Mouse (Mus musculus): ENCODE results near the gene Gm10563. TPM values are rescaled to one million over a fixed set of nuclear protein-coding genes. Genes with fewer than 3 reads are reported as not detected.
"Not testable (repeated sequence)": the region's sequence is repeated elsewhere in the genome, so short reads cannot be mapped to it uniquely, and the experiment has no call there.

Gene Gm10563
- polyA plus RNA-seq, 1 experiment from 2014 or later = not detected

DNA sequence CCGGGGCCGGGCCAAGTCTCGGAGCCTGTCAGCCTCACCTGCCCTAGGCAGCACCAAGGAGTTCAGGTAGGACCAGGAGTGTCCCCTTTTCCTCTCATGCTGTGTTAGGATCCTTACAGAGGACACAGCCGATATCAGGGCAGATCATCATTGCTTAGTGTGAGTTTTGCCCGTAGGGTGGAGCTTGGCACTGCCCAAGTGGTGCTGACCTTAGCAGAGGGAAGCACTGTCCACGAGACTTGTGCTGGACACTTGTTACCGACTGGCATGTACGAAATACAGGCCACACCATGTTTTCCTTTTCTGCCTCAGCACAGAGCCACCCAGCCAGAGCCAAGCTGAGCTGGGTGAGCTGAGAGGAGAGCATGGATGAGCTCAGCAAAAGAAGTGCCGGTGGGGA is 68.1 kb downstream of the Gm10563 start:
- Histone ChIP-seq H3K27me3 (replicated peaks; ENCODE audit: control insufficient read depth, insufficient read depth, low read length) (no peaks in the 10 kb centered on the region), H3K9ac (ENCODE audit: low read length) (no peak overlapping the region)

DNA sequence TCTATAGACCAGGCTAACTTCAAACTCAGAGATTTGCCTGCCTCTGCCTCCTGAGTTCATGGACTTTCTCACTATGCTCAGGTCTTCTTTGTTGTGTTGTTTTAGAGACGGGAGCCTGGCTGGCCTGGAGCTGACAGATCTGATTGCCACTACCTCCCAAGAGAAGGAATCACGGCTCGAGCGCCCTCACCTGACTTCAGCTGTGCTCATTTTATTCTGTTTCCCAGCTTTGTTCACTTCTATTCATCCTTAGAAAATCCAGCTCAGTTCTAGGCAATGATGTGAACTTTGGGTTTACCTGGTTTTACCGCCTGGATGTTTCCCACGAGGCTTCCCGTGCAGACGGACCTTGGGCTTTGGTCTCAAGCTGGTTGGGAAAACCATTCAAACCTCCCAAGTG is 69.7 kb downstream of the Gm10563 start:
- ATAC-seq = no peak
- H3K27me3 ChIP-seq (replicated peaks; ENCODE audit: control insufficient read depth, insufficient read depth, low read length) = no peaks in the 10 kb centered on the region
- H3K4me2 ChIP-seq (ENCODE audit: low read length) = no peak overlapping the region
- no peak overlapping the region for H3K27ac ChIP-seq (ENCODE audit: low read depth, low read length)
- no peaks in the 10 kb centered on the region for H3K4me1 ChIP-seq (ENCODE audit: control insufficient read depth, insufficient read depth, low read length)
- H3K9me3 ChIP-seq (replicated peaks; ENCODE audit: control insufficient read depth, low read length) = no peaks in the 10 kb centered on the region
- DNase-seq (ENCODE audit: low spot score) = no peak
- peaks cover 37% of the 10 kb centered on the region for H3K36me3 ChIP-seq (ENCODE audit: control insufficient read depth, insufficient read depth, low read length)
- H3K4me3 ChIP-seq (ENCODE audit: low read depth, low read length) = no peak overlapping the region
- H3K9ac ChIP-seq (ENCODE audit: low read length) = no peak overlapping the region
- 84% methylated on average over 8 of the region's 8 CpGs for WGBS

More for the DNA sequence above, 68.1 kb downstream of the Gm10563 start:
- H3K4me1 ChIP-seq (ENCODE audit: control insufficient read depth, insufficient read depth, low read length) = no peaks in the 10 kb centered on the region
- DNase-seq (ENCODE audit: low spot score) (no peak), ATAC-seq (no peak)
- WGBS = 94% methylated on average over 9 of the region's 9 CpGs
- no peak overlapping the region for H3K4me2 ChIP-seq (ENCODE audit: low read length)
- no peak overlapping the region for H3K27ac ChIP-seq (ENCODE audit: low read depth, low read length)
- H3K36me3 ChIP-seq (ENCODE audit: control insufficient read depth, insufficient read depth, low read length) = peaks cover 42% of the 10 kb centered on the region
- no peak overlapping the region for H3K4me3 ChIP-seq (ENCODE audit: low read depth, low read length)
- no peaks in the 10 kb centered on the region for H3K9me3 ChIP-seq (replicated peaks; ENCODE audit: control insufficient read depth, low read length)

DNA sequence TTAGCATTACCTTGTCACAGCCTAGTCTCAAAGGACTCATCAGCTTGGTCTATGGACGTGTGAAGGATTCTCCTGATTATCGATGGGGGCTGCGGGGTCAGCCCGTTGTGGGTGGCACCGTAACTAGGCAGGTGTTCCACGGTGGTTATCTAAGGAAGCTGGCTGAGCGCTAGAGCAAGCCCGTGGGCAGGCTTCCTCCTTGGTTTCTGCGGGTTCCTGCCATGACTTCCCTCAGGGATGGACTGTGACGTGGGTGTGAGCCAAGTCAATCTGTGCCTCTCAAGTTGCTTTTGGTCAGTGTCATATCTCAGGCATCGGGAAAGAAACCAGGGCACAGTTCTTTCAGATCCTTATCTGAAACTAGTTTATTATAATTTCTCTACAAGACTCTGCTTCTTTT is 70.3 kb downstream of the Gm10563 start:
- no peaks in the 10 kb centered on the region for H3K9me3 ChIP-seq (replicated peaks; ENCODE audit: control insufficient read depth, low read length)
- no peak overlapping the region for H3K4me2 ChIP-seq (ENCODE audit: low read length)
- ATAC-seq = no peak

DNA sequence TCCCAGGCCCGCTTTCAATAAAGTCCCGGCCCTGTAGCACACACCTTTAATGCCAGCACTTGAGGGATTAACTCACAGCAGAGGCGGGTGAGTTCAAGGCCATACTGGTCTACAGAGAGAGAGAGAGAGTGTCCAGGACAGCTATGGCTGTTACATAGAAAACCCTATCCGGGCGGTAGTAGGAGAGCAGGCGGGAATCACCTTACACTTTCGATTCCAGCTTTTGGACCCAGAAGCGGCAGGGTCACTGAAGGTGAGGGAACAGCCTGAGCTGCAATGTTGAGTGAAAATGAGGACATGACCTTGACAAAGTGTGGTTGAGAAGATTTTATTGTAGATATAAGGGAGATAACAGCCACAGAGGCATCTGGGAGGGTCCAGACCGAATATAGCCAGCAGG is 71.3 kb downstream of the Gm10563 start:
- Histone ChIP-seq H3K36me3 (ENCODE audit: control insufficient read depth, insufficient read depth, low read length) (peaks cover 34% of the 10 kb centered on the region), H3K9ac (ENCODE audit: low read length) (no peak overlapping the region), H3K27me3 (replicated peaks; ENCODE audit: control insufficient read depth, insufficient read depth, low read length) (no peaks in the 10 kb centered on the region), H3K4me1 (ENCODE audit: control insufficient read depth, insufficient read depth, low read length) (no peaks in the 10 kb centered on the region), H3K4me2 (ENCODE audit: low read length) (no peak overlapping the region), H3K9me3 (replicated peaks; ENCODE audit: control insufficient read depth, low read length) (no peaks in the 10 kb centered on the region), H3K4me3 (ENCODE audit: low read depth, low read length) (no peak overlapping the region), H3K27ac (ENCODE audit: low read depth, low read length) (no peak overlapping the region)
- ATAC-seq = no peak
- WGBS = 98% methylated on average over 9 of the region's 9 CpGs
- no peak for DNase-seq (ENCODE audit: low spot score)

More for the DNA sequence above, 70.3 kb downstream of the Gm10563 start:
- H3K27ac ChIP-seq (ENCODE audit: low read depth, low read length) = no peak overlapping the region
- H3K36me3 ChIP-seq (ENCODE audit: control insufficient read depth, insufficient read depth, low read length) = peaks cover 39% of the 10 kb centered on the region
- H3K9ac ChIP-seq (ENCODE audit: low read length) = no peak overlapping the region
- H3K4me3 ChIP-seq (ENCODE audit: low read depth, low read length) = no peak overlapping the region
- DNase-seq (ENCODE audit: low spot score) = no peak
- no peaks in the 10 kb centered on the region for H3K4me1 ChIP-seq (ENCODE audit: control insufficient read depth, insufficient read depth, low read length)
- H3K27me3 ChIP-seq (replicated peaks; ENCODE audit: control insufficient read depth, insufficient read depth, low read length) = no peaks in the 10 kb centered on the region
- 93% methylated on average over 11 of the region's 11 CpGs for WGBS

DNA sequence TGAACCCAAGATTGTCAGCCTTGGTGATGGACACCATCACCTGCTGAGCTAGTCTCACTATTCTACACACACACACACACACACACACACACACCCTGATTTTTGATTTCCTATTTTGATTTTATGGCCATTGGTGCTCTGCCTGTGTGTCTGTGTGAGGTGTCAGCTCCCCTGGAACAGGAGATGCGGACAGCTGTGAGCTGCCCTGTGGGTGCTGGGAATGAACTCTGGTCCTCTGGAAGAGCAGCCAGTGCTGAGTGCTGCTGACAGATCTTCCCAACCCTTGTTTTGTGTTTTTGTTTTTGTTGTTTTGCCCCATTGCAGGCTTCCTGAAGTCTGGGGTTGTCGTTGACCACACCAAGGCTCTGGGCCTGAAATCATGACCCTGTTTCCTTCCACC is 72.1 kb downstream of the Gm10563 start:
- 85% methylated on average over 2 of the region's 2 CpGs for WGBS
- no peak overlapping the region for H3K4me2 ChIP-seq (ENCODE audit: low read length)
- no peaks in the 10 kb centered on the region for H3K9me3 ChIP-seq (replicated peaks; ENCODE audit: control insufficient read depth, low read length)
- H3K27me3 ChIP-seq (replicated peaks; ENCODE audit: control insufficient read depth, insufficient read depth, low read length) = no peaks in the 10 kb centered on the region
- ATAC-seq (no peak), DNase-seq (ENCODE audit: low spot score) (no peak)
- H3K36me3 ChIP-seq (ENCODE audit: control insufficient read depth, insufficient read depth, low read length) = peaks cover 27% of the 10 kb centered on the region
- H3K27ac ChIP-seq (ENCODE audit: low read depth, low read length) = no peak overlapping the region
- H3K9ac ChIP-seq (ENCODE audit: low read length) = no peak overlapping the region
- no peaks in the 10 kb centered on the region for H3K4me1 ChIP-seq (ENCODE audit: control insufficient read depth, insufficient read depth, low read length)
- no peak overlapping the region for H3K4me3 ChIP-seq (ENCODE audit: low read depth, low read length)

GRCm38 (mm10) chr4:155571442-155571841 is 73.8 kb downstream of the Gm10563 start:
- H3K27ac ChIP-seq (ENCODE audit: low read depth, low read length) = no peak overlapping the region
- H3K4me3 ChIP-seq (ENCODE audit: low read depth, low read length) = no peak overlapping the region
- H3K4me2 ChIP-seq (ENCODE audit: low read length) = no peak overlapping the region
- no peak overlapping the region for H3K9ac ChIP-seq (ENCODE audit: low read length)
- H3K9me3 ChIP-seq (replicated peaks; ENCODE audit: control insufficient read depth, low read length) = no peaks in the 10 kb centered on the region
- peaks cover 16% of the 10 kb centered on the region; the same call in 1 of the 2 replicates for H3K36me3 ChIP-seq (ENCODE audit: control insufficient read depth, insufficient read depth, low read length)
- 85% methylated on average over 2 of the region's 2 CpGs for WGBS
- no peak for ATAC-seq
- H3K4me1 ChIP-seq (ENCODE audit: control insufficient read depth, insufficient read depth, low read length) = no peaks in the 10 kb centered on the region
- H3K27me3 ChIP-seq (replicated peaks; ENCODE audit: control insufficient read depth, insufficient read depth, low read length) = no peaks in the 10 kb centered on the region
- DNase-seq (ENCODE audit: low spot score) = no peak

DNA sequence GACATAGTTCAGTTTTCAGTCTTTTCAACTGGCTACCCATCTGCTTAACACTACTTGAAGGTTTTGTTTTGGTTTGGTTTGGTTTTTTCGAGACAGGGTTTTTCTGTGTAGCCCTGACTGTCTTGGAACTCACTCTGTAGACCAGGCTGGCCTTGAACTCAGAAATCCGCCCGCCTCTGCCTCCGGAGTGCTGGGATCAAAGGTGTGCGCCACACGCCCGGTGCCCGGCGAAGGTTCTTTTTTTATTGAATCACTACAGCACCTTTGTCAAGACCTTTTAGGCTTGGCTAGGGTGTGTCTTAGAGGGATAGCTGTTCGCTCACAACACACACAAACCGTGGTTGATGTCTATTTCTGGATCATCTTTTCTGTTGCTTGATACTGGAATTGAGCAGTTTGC is 74.9 kb downstream of the Gm10563 start:
- H3K4me3 ChIP-seq (ENCODE audit: low read depth, low read length); H3K36me3 ChIP-seq (ENCODE audit: control insufficient read depth, insufficient read depth, low read length); ATAC-seq; H3K9ac ChIP-seq (ENCODE audit: low read length); DNase-seq (ENCODE audit: low spot score); H3K4me2 ChIP-seq (ENCODE audit: low read length); H3K27me3 ChIP-seq (replicated peaks; ENCODE audit: control insufficient read depth, insufficient read depth, low read length); H3K4me1 ChIP-seq (ENCODE audit: control insufficient read depth, insufficient read depth, low read length); H3K27ac ChIP-seq (ENCODE audit: low read depth, low read length); H3K9me3 ChIP-seq (replicated peaks; ENCODE audit: control insufficient read depth, low read length): not testable (repeated sequence)
- WGBS = 90% methylated on average over 11 of the region's 11 CpGs

DNA sequence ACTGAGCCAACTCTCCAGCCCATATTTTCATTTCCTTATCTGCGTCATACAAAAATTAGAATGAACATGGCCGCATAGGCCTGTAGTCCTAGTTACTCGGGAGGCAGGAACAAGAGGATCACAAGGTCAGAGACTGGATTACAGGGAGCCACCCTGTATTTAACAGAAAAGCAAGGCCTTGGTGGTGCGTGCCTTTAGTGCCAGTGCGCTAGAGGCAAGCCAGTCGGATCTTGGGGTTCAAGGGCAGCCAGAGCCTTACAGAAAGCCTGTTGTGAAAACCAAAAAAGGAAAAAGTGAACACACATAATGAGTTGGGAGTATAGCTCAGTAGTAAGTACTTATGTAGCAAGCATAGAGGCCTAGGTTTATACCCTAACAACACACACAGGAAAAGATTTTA is 75.4 kb downstream of the Gm10563 start:
- H3K27ac ChIP-seq (ENCODE audit: low read depth, low read length) = no peak overlapping the region
- DNase-seq (ENCODE audit: low spot score) = no peak
- no peaks in the 10 kb centered on the region for H3K9me3 ChIP-seq (replicated peaks; ENCODE audit: control insufficient read depth, low read length)
- ATAC-seq = no peak
- no peak overlapping the region for H3K4me2 ChIP-seq (ENCODE audit: low read length)
- H3K4me1 ChIP-seq (ENCODE audit: control insufficient read depth, insufficient read depth, low read length) = peaks cover 7% of the 10 kb centered on the region
- no peaks in the 10 kb centered on the region for H3K27me3 ChIP-seq (replicated peaks; ENCODE audit: control insufficient read depth, insufficient read depth, low read length)
- H3K9ac ChIP-seq (ENCODE audit: low read length) = no peak overlapping the region
- no peak overlapping the region for H3K4me3 ChIP-seq (ENCODE audit: low read depth, low read length)
- 0 out of 2 replicates have a peak, but pooled peaks cover 7% of the 10 kb centered on the region for H3K36me3 ChIP-seq (ENCODE audit: control insufficient read depth, insufficient read depth, low read length)
- 91% methylated on average over 6 of the region's 6 CpGs for WGBS

DNA sequence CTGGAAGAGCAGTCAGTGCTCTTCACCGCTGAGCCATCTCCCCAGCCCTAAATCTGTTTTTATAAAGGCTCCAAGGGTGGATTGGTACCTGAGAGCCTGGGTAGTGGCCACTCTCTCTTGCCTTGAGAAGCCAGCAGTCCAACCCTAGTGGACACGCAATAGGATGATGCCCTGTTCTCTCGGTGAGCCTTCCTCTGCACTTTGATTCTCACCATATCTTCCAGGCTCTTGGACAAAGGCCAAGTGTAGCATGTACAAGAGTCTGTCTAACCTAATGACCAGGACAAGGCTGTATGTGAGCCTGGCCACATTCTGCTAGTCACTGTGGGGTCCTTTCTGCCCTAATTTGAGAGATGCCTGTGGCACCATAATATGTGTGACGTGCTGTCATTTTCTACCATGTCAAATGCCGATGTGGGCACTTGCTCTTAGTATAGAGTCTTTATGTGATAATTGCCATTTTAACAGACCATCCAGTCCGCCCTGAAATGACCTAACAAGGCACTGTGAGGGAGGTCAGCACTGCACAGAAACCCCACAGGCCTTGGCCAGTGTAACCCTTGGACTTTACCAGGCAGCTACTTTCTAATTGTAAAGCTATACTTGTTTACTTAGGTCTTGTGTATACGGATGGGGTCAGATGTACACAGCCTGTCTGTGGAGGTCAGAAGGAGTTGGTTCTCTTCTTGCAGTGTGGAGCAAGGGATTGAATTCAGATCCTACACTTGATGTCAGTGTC is 76.4 kb downstream of the Gm10563 start:
- WGBS = 95% methylated on average over 7 of the region's 7 CpGs
- Histone ChIP-seq H3K4me1 (ENCODE audit: control insufficient read depth, insufficient read depth, low read length) (peaks cover 13% of the 10 kb centered on the region), H3K4me3 (ENCODE audit: low read depth, low read length) (no peak overlapping the region), H3K27ac (ENCODE audit: low read depth, low read length) (no peak overlapping the region), H3K9ac (ENCODE audit: low read length) (no peak overlapping the region), H3K4me2 (ENCODE audit: low read length) (no peak overlapping the region), H3K27me3 (replicated peaks; ENCODE audit: control insufficient read depth, insufficient read depth, low read length) (no peaks in the 10 kb centered on the region), H3K36me3 (ENCODE audit: control insufficient read depth, insufficient read depth, low read length) (0 out of 2 replicates have a peak, but pooled peaks cover 7% of the 10 kb centered on the region), H3K9me3 (replicated peaks; ENCODE audit: control insufficient read depth, low read length) (no peaks in the 10 kb centered on the region)
- no peak for DNase-seq (ENCODE audit: low spot score)
- no peak for ATAC-seq
